Mouse (Mus musculus): ENCODE data around the gene Pdzd2.
A peak's percentile ranks its signal among the peaks of the same experiment; 100 is the strongest.
"Not testable (repeated sequence)": the region's sequence is repeated elsewhere in the genome, so short reads cannot be mapped to it uniquely, and the experiment has no call there.

Gene Pdzd2

GRCm38 (mm10) chr15:12377800-12378199 is 361.9 kb downstream of the Pdzd2 start:
- peak in 1 of 2 experiments; percentile 46 for DNase-seq (ENCODE audit: low spot score in 2 of 2)

- no peak for DNase-seq (ENCODE audit: low spot score in 2 of 2)
Measured at GRCm38 (mm10) chr15:12376491-12377069, 363.1 kb downstream of the Pdzd2 start.

- peak; percentile 59 to 75 for DNase-seq (ENCODE audit: low spot score in 2 of 2)
Measured at GRCm38 (mm10) chr15:12375641-12376311, 363.9 kb downstream of the Pdzd2 start.

- no peak for DNase-seq (ENCODE audit: low spot score in 2 of 2)
Measured at GRCm38 (mm10) chr15:12374916-12375315, 364.8 kb downstream of the Pdzd2 start.

GRCm38 (mm10) chr15:12373918-12374317 is 365.8 kb downstream of the Pdzd2 start:
- no peak for DNase-seq (ENCODE audit: low spot score in 2 of 2)

- no peak for DNase-seq (ENCODE audit: low spot score in 2 of 2)
Measured at GRCm38 (mm10) chr15:12373496-12373895, 366.2 kb downstream of the Pdzd2 start.

- DNase-seq (ENCODE audit: low spot score in 2 of 2): peak in 1 of 2 experiments; percentile 71
Measured at GRCm38 (mm10) chr15:12371183-12371582, 368.5 kb downstream of the Pdzd2 start.

- DNase-seq (ENCODE audit: low spot score in 2 of 2): no peak
Measured at GRCm38 (mm10) chr15:12370096-12370495, 369.6 kb downstream of the Pdzd2 start.

GRCm38 (mm10) chr15:12368850-12369249 is 370.9 kb downstream of the Pdzd2 start:
- no peak for DNase-seq (ENCODE audit: low spot score in 2 of 2)

- DNase-seq (ENCODE audit: low spot score in 2 of 2): no peak
Measured at GRCm38 (mm10) chr15:12368357-12368756, 371.4 kb downstream of the Pdzd2 start.

GRCm38 (mm10) chr15:12367306-12368080 is 372.2 kb downstream of the Pdzd2 start:
- DNase-seq (ENCODE audit: low spot score in 2 of 2): no peak

GRCm38 (mm10) chr15:12366580-12367305 is 373.0 kb downstream of the Pdzd2 start:
- DNase-seq (ENCODE audit: low spot score in 2 of 2): not testable (repeated sequence)

GRCm38 (mm10) chr15:12366072-12366469 is 373.7 kb downstream of the Pdzd2 start:
- no peak for DNase-seq (ENCODE audit: low spot score in 2 of 2)

GRCm38 (mm10) chr15:12365416-12366071 is 374.2 kb downstream of the Pdzd2 start:
- DNase-seq (ENCODE audit: low spot score in 2 of 2): no peak

- no peak for DNase-seq (ENCODE audit: low spot score in 2 of 2)
Measured at GRCm38 (mm10) chr15:12364096-12364495, 375.6 kb downstream of the Pdzd2 start.

- DNase-seq (ENCODE audit: low spot score in 2 of 2): no peak
Measured at GRCm38 (mm10) chr15:12362701-12363040, 377.1 kb downstream of the Pdzd2 start.

GRCm38 (mm10) chr15:12362001-12362700 is 377.6 kb downstream of the Pdzd2 start:
- DNase-seq (ENCODE audit: low spot score in 2 of 2): no peak

GRCm38 (mm10) chr15:12360519-12361212 is 379.1 kb downstream of the Pdzd2 start:
- DNase-seq (ENCODE audit: low spot score in 2 of 2): no peak

GRCm38 (mm10) chr15:12358384-12358783 is 381.3 kb downstream of the Pdzd2 start:
- DNase-seq (ENCODE audit: low spot score in 2 of 2): no peak

- DNase-seq (ENCODE audit: low spot score in 2 of 2): no peak
Measured at GRCm38 (mm10) chr15:12357459-12357858, 382.3 kb downstream of the Pdzd2 start.

Data from urinary bladder, postnatal 36 days (tissue).